Mouse (Mus musculus): ENCODE data around the gene 1700037H04Rik. TPM values are rescaled to one million over a fixed set of nuclear protein-coding genes. Genes with fewer than 3 reads are reported as not detected.

1700037H04Rik gene
- total RNA-seq, 1 experiment from 2014 or later = 13.5 TPM

GRCm38 (mm10) chr2:131138760-131139159 is 21.1 kb downstream of the 1700037H04Rik start:
- ATAC-seq (replicated peaks in 1 of 2; ENCODE audit: insufficient read depth in 1 of 2, low FRiP score in 2 of 2, low TSS enrichment in 1 of 2, low read depth in 1 of 2, poor library complexity in 2 of 2, severe bottlenecking in 2 of 2) = no peak

- no peak for ATAC-seq (replicated peaks in 1 of 2; ENCODE audit: insufficient read depth in 1 of 2, low FRiP score in 2 of 2, low TSS enrichment in 1 of 2, low read depth in 1 of 2, poor library complexity in 2 of 2, severe bottlenecking in 2 of 2)
These were observed 21.6 kb downstream of the 1700037H04Rik start for GRCm38 (mm10) chr2:131138296-131138695.

GRCm38 (mm10) chr2:131135521-131136139 is 24.3 kb downstream of the 1700037H04Rik start:
- ATAC-seq (replicated peaks in 1 of 2; ENCODE audit: insufficient read depth in 1 of 2, low FRiP score in 2 of 2, low TSS enrichment in 1 of 2, low read depth in 1 of 2, poor library complexity in 2 of 2, severe bottlenecking in 2 of 2) = peak; percentile 57 to 62; a peak in 2 of 4 replicates

GRCm38 (mm10) chr2:131134826-131135400 is 25.0 kb downstream of the 1700037H04Rik start:
- no peak for ATAC-seq (replicated peaks in 1 of 2; ENCODE audit: insufficient read depth in 1 of 2, low FRiP score in 2 of 2, low TSS enrichment in 1 of 2, low read depth in 1 of 2, poor library complexity in 2 of 2, severe bottlenecking in 2 of 2)

- no peak for ATAC-seq (replicated peaks in 1 of 2; ENCODE audit: insufficient read depth in 1 of 2, low FRiP score in 2 of 2, low TSS enrichment in 1 of 2, low read depth in 1 of 2, poor library complexity in 2 of 2, severe bottlenecking in 2 of 2)
These were observed 25.5 kb downstream of the 1700037H04Rik start for GRCm38 (mm10) chr2:131134381-131134780.

GRCm38 (mm10) chr2:131132930-131133547 is 26.8 kb downstream of the 1700037H04Rik start, which contains the start of gene Gm11037:
Gene Gm11037, plus strand, starts transcription at chr2:131133497.
- no peak for ATAC-seq (replicated peaks in 1 of 2; ENCODE audit: insufficient read depth in 1 of 2, low FRiP score in 2 of 2, low TSS enrichment in 1 of 2, low read depth in 1 of 2, poor library complexity in 2 of 2, severe bottlenecking in 2 of 2)

- ATAC-seq (replicated peaks in 1 of 2; ENCODE audit: insufficient read depth in 1 of 2, low FRiP score in 2 of 2, low TSS enrichment in 1 of 2, low read depth in 1 of 2, poor library complexity in 2 of 2, severe bottlenecking in 2 of 2) = no peak
These were observed 27.6 kb downstream of the 1700037H04Rik start for GRCm38 (mm10) chr2:131132111-131132888.

- ATAC-seq (replicated peaks in 1 of 2; ENCODE audit: insufficient read depth in 1 of 2, low FRiP score in 2 of 2, low TSS enrichment in 1 of 2, low read depth in 1 of 2, poor library complexity in 2 of 2, severe bottlenecking in 2 of 2) = no peak
These were observed 29.0 kb downstream of the 1700037H04Rik start for GRCm38 (mm10) chr2:131130849-131131248.

- no peak for ATAC-seq (replicated peaks in 1 of 2; ENCODE audit: insufficient read depth in 1 of 2, low FRiP score in 2 of 2, low TSS enrichment in 1 of 2, low read depth in 1 of 2, poor library complexity in 2 of 2, severe bottlenecking in 2 of 2)
These were observed 30.0 kb downstream of the 1700037H04Rik start for GRCm38 (mm10) chr2:131129836-131130235.

- ATAC-seq (replicated peaks in 1 of 2; ENCODE audit: insufficient read depth in 1 of 2, low FRiP score in 2 of 2, low TSS enrichment in 1 of 2, low read depth in 1 of 2, poor library complexity in 2 of 2, severe bottlenecking in 2 of 2) = no peak
These were observed 31.2 kb downstream of the 1700037H04Rik start for GRCm38 (mm10) chr2:131128636-131129157.

- ATAC-seq (replicated peaks in 1 of 2; ENCODE audit: insufficient read depth in 1 of 2, low FRiP score in 2 of 2, low TSS enrichment in 1 of 2, low read depth in 1 of 2, poor library complexity in 2 of 2, severe bottlenecking in 2 of 2) = no peak
These were observed 31.7 kb downstream of the 1700037H04Rik start for GRCm38 (mm10) chr2:131128211-131128610.

- peak; percentile 40 to 46 for ATAC-seq (replicated peaks in 1 of 2; ENCODE audit: insufficient read depth in 1 of 2, low FRiP score in 2 of 2, low TSS enrichment in 1 of 2, low read depth in 1 of 2, poor library complexity in 2 of 2, severe bottlenecking in 2 of 2)
These were observed 32.6 kb downstream of the 1700037H04Rik start, which contains the start of gene Hspa12b for GRCm38 (mm10) chr2:131127161-131127730. Gene Hspa12b, plus strand, starts transcription at chr2:131127280.

- ATAC-seq (replicated peaks in 1 of 2; ENCODE audit: insufficient read depth in 1 of 2, low FRiP score in 2 of 2, low TSS enrichment in 1 of 2, low read depth in 1 of 2, poor library complexity in 2 of 2, severe bottlenecking in 2 of 2) = no peak
These were observed 33.7 kb downstream of the 1700037H04Rik start for GRCm38 (mm10) chr2:131125964-131126815.

- no peak for ATAC-seq (replicated peaks in 1 of 2; ENCODE audit: insufficient read depth in 1 of 2, low FRiP score in 2 of 2, low TSS enrichment in 1 of 2, low read depth in 1 of 2, poor library complexity in 2 of 2, severe bottlenecking in 2 of 2)
These were observed 34.5 kb downstream of the 1700037H04Rik start for GRCm38 (mm10) chr2:131125157-131125963.

GRCm38 (mm10) chr2:131124166-131124565 is 35.7 kb downstream of the 1700037H04Rik start:
- peak in 1 of 2 experiments; percentile 40; a peak in 2 of 4 replicates for ATAC-seq (replicated peaks in 1 of 2; ENCODE audit: insufficient read depth in 1 of 2, low FRiP score in 2 of 2, low TSS enrichment in 1 of 2, low read depth in 1 of 2, poor library complexity in 2 of 2, severe bottlenecking in 2 of 2)

Measured in hematopoietic stem cell, adult 5-6 weeks (primary cell).